Mouse (Mus musculus) forebrain, embryonic 11.5 days (tissue): ENCODE data around the gene Cyp1a1. TPM values are rescaled to one million over a fixed set of nuclear protein-coding genes. Genes with fewer than 3 reads are reported as not detected.

Experiments
- ATAC-seq: fragments of 200-750 bp; cut with Nextera tagmentation; replicated peaks from 2 replicates; pipeline ENCODE4 v1.8.0; 2017; ENCODE audit warnings: moderate TSS enrichment; ENCODE audit not compliant: low FRiP score
- DNase-seq: peaks from one replicate; pipeline ENCODE4 v3.0.0-alpha.2; 2017; ENCODE audit warnings: low spot score
- H3K27ac ChIP-seq: fragments of 300-500 bp; sonication (generic); 2 replicates; pipeline ENCODE4 v1.5.1; 2014; ENCODE audit warnings: low read depth, low read length
- H3K27me3 ChIP-seq: fragments of 300-500 bp; sonication (generic); 2 replicates; pipeline ENCODE4 v1.6.1; 2014; ENCODE audit warnings: mild to moderate bottlenecking, low read length, mixed read lengths; ENCODE audit not compliant: control insufficient read depth, insufficient read depth
- H3K36me3 ChIP-seq: fragments of 300-500 bp; sonication (generic); 2 replicates; pipeline ENCODE4 v1.6.1; 2014; ENCODE audit warnings: mild to moderate bottlenecking, low read length, moderate library complexity, mixed read lengths; ENCODE audit not compliant: control insufficient read depth, insufficient read depth
- H3K4me1 ChIP-seq: fragments of 300-500 bp; sonication (generic); replicated peaks from 2 replicates; pipeline ENCODE4 v1.6.1; 2014; ENCODE audit warnings: low read length, mixed read lengths; ENCODE audit not compliant: control insufficient read depth, insufficient read depth
- H3K4me2 ChIP-seq: fragments of 300-500 bp; sonication (generic); 2 replicates; pipeline ENCODE4 v1.6.1; 2014; ENCODE audit warnings: low read depth, mild to moderate bottlenecking, low read length, moderate library complexity, mixed read lengths; ENCODE audit not compliant: severe bottlenecking
- H3K4me3 ChIP-seq: fragments of 300-500 bp; sonication (generic); 2 replicates; pipeline ENCODE4 v1.5.1; 2014; ENCODE audit warnings: low read depth, low read length
- H3K9ac ChIP-seq: fragments of 300-500 bp; sonication (generic); 2 replicates; pipeline ENCODE4 v1.6.1; 2014; ENCODE audit warnings: low read length
- H3K9me3 ChIP-seq: fragments of 300-500 bp; sonication (generic); 2 replicates; pipeline ENCODE4 v1.6.1; 2016; ENCODE audit warnings: low read length, mixed read lengths; ENCODE audit not compliant: control insufficient read depth
- WGBS: fragments of 180-500 bp; shearing (Covaris S2); extraction: QIAGEN DNeasy Blood & Tissue Kit; methylation state at CpG from one replicate; pipeline ENCODE4 v1.1.7; 2014; 5-methylcytosine and 5-hydroxymethylcytosine counted together
- polyA plus RNA-seq: library from polyadenylated mRNA; unstranded; fragments of >200 nt; fragmentation: Nextera tagmentation; extraction: Ambion mirVana; gene quantifications from 2 replicates; pipeline ENCODE4 v1.2.1, GENCODE M21; 2014

Gene Cyp1a1
- polyA plus RNA-seq, 1 experiment from 2014 or later = not detected

DNA sequence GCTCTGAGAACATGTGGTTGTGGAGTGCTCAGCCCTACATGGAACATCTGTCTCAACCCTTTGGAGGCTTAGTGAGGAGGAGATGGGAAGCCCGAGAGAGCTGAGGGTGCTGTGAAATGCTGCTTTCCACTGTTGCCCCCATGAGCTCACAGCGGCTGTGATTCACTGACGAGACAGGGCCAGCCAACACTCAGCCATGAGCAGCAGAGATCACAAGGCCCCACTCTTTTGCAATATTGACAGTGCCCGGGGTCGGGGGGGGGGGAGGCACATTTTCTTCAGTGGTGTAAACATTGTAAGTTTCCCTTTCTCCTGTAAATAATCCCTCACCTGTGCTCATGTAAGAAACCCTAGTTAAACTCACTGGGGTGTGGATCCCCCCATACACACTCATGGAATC lies 16.2 kb upstream of the Cyp1a1 start:
- H3K4me1 ChIP-seq = no peaks in the 10 kb centered on the region
- DNase-seq = no peak
- no peaks in the 10 kb centered on the region for H3K27me3 ChIP-seq
- WGBS = 87% methylated on average over 5 of the region's 5 CpGs
- H3K36me3 ChIP-seq = no peaks in the 10 kb centered on the region
- H3K9me3 ChIP-seq = no peaks in the 10 kb centered on the region
- ATAC-seq = no peak
- no peak overlapping the region for H3K4me2 ChIP-seq
- no peak overlapping the region for H3K27ac ChIP-seq
- H3K4me3 ChIP-seq = no peak overlapping the region
- no peak overlapping the region for H3K9ac ChIP-seq

DNA sequence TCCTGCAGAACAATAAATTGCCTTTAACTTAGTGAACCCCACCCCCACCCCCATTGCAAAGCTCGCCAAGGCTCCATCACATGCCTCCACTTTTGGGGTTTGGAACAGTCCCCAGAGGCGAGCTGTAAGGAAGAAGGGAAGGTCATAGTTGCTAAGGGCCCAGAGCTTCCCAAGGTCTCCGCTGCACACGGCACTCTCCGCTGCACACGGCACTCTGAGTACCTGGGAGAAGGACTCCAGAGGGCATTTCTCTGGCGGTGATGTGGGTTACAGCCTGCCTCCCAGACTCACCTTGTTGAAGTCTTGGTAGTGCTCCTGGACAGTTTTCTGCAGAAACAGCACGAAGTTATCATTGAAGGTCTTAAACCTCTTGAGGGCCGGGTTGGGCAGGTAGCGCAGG lies 6.3 kb upstream of the Cyp1a1 start:
- no peaks in the 10 kb centered on the region for H3K4me1 ChIP-seq
- H3K9ac ChIP-seq = no peak overlapping the region
- no peak overlapping the region for H3K4me2 ChIP-seq
- no peak overlapping the region for H3K27ac ChIP-seq
- H3K4me3 ChIP-seq = no peak overlapping the region
- no peaks in the 10 kb centered on the region for H3K27me3 ChIP-seq
- WGBS = 83% methylated on average over 10 of the region's 10 CpGs
- DNase-seq = no peak
- H3K36me3 ChIP-seq = no peaks in the 10 kb centered on the region
- H3K9me3 ChIP-seq = no peaks in the 10 kb centered on the region
- no peak for ATAC-seq

DNA sequence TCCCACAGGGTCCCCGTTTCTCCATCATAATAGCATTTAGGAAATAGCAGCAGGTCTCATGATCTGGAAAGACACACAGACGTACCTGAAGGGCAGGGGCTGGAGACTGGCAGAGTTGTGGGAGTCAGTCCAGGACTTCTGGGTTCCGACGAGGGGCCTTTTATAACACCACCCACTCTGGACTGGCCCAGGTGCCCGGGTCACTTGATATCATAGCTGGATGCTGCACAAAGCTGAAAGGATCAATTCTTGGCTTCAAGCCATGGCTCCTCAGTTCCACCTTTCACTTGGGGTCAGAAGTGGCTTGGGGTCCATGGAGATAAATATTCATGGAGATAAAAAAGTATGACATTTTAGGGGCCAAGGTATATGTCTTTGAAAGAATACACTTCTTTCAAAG lies 4.2 kb upstream of the Cyp1a1 start, which contains the start of gene Cyp1a2:
Gene Cyp1a2 (minus strand): TSS at position 184 of the 400 bp plus-strand sequence.
- no peaks in the 10 kb centered on the region for H3K9me3 ChIP-seq
- DNase-seq = no peak
- H3K4me1 ChIP-seq = no peaks in the 10 kb centered on the region
- no peak within 1 kb of the TSS for H3K4me2 ChIP-seq
- H3K4me3 ChIP-seq = no peak within 1 kb of the TSS
- no peak within 1 kb of the TSS for H3K9ac ChIP-seq
- 76% methylated on average over 5 of the region's 5 CpGs for WGBS
- no peaks in the 10 kb centered on the region for H3K27me3 ChIP-seq
- ATAC-seq = no peak
- no peak within 1 kb of the TSS for H3K27ac ChIP-seq
- no peaks in the 10 kb centered on the region for H3K36me3 ChIP-seq

DNA sequence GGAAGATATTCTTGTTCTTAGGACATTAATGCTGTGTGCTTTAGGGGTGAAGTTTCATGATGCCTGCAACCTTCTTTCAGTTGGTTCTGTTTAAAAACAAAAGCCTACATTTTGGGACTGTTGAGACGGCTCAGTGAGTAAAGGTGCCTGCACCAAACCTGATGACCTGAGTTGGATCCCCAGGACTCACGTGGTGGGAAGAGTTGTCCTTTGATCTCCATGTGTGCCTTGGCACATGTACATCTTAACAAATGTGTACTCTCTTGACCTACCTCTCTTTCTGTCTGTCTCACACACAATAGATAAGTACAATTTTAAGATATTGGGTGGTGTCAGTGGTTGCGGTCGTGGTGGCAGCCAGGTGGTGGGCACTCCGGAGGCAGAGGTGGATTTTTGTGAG lies 1.7 kb upstream of the Cyp1a1 start:
- WGBS = 91% methylated on average over 5 of the region's 5 CpGs

DNA sequence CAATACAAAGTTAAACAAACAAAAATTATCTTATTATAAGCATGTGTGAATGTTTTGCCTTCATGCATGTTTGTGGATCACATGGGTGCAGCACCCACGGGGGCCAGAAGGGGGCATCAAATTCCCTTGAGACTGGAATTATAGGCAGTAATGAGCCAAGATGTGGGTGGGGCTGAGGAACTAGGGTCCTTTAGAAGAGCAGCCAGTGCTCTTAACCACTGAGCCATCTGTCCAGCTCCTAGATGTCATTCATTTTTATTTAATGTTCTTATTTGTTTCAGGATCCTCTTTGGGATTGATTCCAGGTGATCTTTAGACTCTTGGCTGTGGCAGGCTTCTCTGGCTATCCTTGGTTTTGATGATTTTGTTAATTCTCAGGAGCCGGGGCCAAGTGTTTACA lies 430 bp downstream of the Cyp1a1 start:
- no peak for ATAC-seq
- 58% methylated on average over 2 of the region's 2 CpGs for WGBS

More for the DNA sequence above, 1.7 kb upstream of the Cyp1a1 start:
- no peak overlapping the region for H3K9ac ChIP-seq
- DNase-seq (no peak), ATAC-seq (no peak)
- no peak overlapping the region for H3K4me3 ChIP-seq
- no peaks in the 10 kb centered on the region for H3K9me3 ChIP-seq
- no peaks in the 10 kb centered on the region for H3K4me1 ChIP-seq
- H3K4me2 ChIP-seq = no peak overlapping the region
- H3K27ac ChIP-seq = no peak overlapping the region
- H3K27me3 ChIP-seq = no peaks in the 10 kb centered on the region
- no peaks in the 10 kb centered on the region for H3K36me3 ChIP-seq

DNA sequence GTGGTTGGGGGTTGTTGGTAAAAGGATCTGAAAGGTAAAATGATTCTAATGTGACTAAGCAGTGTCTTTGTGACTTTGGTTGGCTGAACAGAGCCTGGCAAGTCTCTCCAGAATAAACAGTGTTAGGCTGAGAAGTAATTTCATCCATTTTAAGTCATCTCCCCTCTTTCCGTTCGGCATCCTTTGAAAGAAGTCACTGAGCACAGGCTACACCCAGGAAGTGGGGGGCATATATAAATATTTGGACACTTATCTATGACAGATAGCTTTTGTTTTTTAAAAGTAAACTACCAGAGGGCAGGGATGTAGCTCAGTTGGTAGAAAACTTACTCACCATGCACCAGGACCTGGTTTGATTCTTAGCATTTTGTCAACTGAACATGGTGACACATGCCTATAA lies 878 bp downstream of the Cyp1a1 start:
- Histone ChIP-seq H3K4me2 (no peak overlapping the region), H3K27ac (no peak overlapping the region), H3K4me1 (no peaks in the 10 kb centered on the region), H3K9me3 (no peaks in the 10 kb centered on the region), H3K4me3 (no peak overlapping the region), H3K27me3 (no peaks in the 10 kb centered on the region), H3K36me3 (no peaks in the 10 kb centered on the region), H3K9ac (no peak overlapping the region)
- DNase-seq = no peak
- ATAC-seq = no peak
- WGBS = 93% methylated on average over 2 of the region's 2 CpGs

More for the DNA sequence above, 430 bp downstream of the Cyp1a1 start:
- no peaks in the 10 kb centered on the region for H3K9me3 ChIP-seq
- DNase-seq = no peak
- no peaks in the 10 kb centered on the region for H3K27me3 ChIP-seq
- no peaks in the 10 kb centered on the region for H3K4me1 ChIP-seq
- H3K9ac ChIP-seq = no peak overlapping the region
- no peak overlapping the region for H3K27ac ChIP-seq
- H3K36me3 ChIP-seq = no peaks in the 10 kb centered on the region
- H3K4me3 ChIP-seq = no peak overlapping the region
- no peak overlapping the region for H3K4me2 ChIP-seq

DNA sequence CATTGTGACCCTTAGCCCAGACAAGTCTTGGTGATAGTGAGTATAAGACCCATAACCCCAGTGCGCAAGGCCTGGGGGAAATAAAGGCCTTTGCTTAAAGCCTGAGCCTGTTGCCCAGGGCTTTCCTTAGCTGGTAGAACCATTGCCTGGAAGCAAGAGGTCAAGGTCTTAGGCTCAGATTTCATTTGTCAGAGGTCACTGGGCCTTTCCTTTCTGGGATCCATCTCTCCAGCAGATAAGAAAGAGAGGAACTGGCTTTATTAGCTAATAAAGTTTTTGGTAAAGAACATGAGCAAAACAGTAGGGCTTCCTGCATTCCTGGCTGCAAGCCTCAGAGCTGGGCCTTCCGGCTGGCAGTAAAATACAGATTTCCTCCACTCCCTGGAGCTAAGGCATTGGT lies 6.4 kb downstream of the Cyp1a1 start:
- ATAC-seq (no peak), DNase-seq (no peak)
- Histone ChIP-seq H3K9ac (no peak overlapping the region), H3K4me3 (no peak overlapping the region), H3K4me1 (peaks cover 3% of the 10 kb centered on the region; the same call in 1 of the 2 replicates), H3K27me3 (peaks cover 27% of the 10 kb centered on the region), H3K36me3 (no peaks in the 10 kb centered on the region), H3K4me2 (no peak overlapping the region), H3K9me3 (no peaks in the 10 kb centered on the region), H3K27ac (no peak overlapping the region)
- 91% methylated on average over 2 of the region's 2 CpGs for whole genome bisulfite sequencing

DNA sequence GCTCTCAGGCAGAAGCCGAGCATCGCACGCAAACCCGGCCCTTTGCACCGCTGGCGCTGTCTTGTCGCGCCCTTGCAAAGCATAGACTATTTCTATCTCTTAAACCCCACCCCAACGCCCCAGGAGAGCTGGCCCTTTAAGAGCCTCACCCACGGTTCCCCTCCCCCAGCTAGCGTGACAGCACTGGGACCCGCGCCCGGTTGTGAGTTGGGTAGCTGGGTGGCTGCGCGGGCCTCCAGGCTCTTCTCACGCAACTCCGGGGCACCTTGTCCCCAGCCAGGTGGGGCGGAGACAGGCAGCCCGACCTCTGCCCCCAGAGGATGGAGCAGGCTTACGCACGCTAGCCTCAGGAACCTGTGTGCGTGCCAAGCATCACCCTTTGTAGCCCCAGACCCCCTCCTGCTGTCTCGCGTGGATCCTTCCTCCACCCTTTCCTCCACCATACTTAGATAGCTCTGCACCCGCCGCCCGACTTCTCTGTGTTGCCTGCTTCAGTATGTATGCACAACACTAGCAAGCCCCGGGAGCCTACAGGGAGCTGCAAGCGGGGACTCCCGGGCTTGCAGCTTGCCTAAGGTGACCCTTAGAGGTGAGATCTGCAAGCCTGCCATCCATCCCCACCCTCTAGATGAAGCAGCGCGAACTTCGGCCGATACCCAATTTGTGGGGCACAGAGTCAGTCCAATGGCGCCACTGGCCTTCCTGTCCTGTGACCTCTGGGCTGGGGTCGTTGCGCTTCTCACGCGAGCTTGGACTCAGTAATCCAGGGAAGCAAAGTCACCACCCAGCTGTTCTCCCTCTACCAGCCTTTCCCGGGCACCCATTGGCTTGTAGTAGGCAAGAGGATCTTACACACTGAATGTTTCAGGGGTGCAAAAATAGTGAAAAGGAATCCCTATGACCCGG lies 8.9 kb downstream of the Cyp1a1 start:
- Histone ChIP-seq H3K9ac (peak overlapping the region; percentile 51), H3K9me3 (no peaks in the 10 kb centered on the region), H3K27ac (no peak overlapping the region), H3K4me1 (peaks cover 3% of the 10 kb centered on the region; the same call in 1 of the 2 replicates), H3K36me3 (no peaks in the 10 kb centered on the region), H3K4me3 (peak overlapping the region; percentile 35), H3K4me2 (peak overlapping the region; percentile 75), H3K27me3 (peaks cover 27% of the 10 kb centered on the region)
- ATAC-seq = no peak
- DNase-seq = peak; percentile 67
- 2% methylated on average over 42 of the region's 42 CpGs for WGBS

DNA sequence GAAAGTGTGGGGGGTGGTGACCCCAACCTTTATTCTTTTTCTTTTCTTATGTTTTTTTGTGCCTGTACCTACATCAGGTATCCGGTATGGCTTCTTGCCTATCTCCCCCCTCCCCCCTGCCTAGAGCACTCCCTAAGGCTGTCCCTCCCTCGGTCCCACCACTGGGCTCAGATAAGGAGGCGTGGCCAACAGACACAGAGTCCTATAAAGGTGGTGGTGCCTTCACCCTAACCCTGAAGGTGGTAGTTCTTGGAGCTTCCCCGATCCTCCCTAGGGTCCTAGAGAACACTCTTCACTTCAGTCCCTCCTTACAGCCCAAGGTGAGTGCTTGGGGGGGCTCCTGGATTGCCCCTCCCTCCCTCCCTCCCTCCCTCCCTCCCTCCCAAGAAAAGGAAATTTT lies 9.7 kb downstream of the Cyp1a1 start:
- no peak for DNase-seq
- peaks cover 27% of the 10 kb centered on the region for H3K27me3 ChIP-seq
- H3K9me3 ChIP-seq = no peaks in the 10 kb centered on the region
- no peak overlapping the region for H3K27ac ChIP-seq
- no peak for ATAC-seq
- H3K4me1 ChIP-seq = peaks cover 3% of the 10 kb centered on the region; the same call in 1 of the 2 replicates
- H3K36me3 ChIP-seq = no peaks in the 10 kb centered on the region
- no peak overlapping the region for H3K9ac ChIP-seq
- 12% methylated on average over 4 of the region's 4 CpGs for WGBS
- no peak overlapping the region for H3K4me2 ChIP-seq
- H3K4me3 ChIP-seq = no peak overlapping the region
